Mouse (Mus musculus) B cell, adult 67 days (primary cell): ENCODE measurements around the gene Kcnb1. TPM values are rescaled to one million over a fixed set of nuclear protein-coding genes. Genes with fewer than 3 reads are reported as not detected.

ENCODE experiments used
- total RNA-seq, 2 experiments: library from RNA; stranded (reverse); gene quantifications; 4 replicates each; pipeline ENCODE4 v1.2.4; 2023

The Kcnb1 gene
- 1 to 10 TPM; 4.9 to 6.3 TPM for total RNA-seq

DNA sequence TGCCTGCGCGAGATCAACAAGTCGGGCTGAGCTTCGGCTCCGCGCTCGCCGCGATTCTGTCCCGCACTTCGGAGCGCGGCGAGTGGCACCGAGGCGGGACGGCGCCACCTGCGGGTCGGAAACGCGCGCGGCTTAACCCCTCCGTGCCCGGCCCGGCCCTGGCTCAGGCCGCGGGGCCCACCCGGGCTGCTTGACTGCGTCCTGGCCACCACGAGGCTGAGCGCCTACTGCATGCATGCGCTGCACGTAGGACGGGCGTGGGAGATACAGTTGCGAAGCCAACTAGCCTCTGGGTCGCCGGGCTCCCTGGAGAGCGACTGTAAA lies at the start of gene Kcnb1:
TSS of gene Kcnb1 (minus strand) at position 80 of the 324 bp plus-strand sequence.

DNA sequence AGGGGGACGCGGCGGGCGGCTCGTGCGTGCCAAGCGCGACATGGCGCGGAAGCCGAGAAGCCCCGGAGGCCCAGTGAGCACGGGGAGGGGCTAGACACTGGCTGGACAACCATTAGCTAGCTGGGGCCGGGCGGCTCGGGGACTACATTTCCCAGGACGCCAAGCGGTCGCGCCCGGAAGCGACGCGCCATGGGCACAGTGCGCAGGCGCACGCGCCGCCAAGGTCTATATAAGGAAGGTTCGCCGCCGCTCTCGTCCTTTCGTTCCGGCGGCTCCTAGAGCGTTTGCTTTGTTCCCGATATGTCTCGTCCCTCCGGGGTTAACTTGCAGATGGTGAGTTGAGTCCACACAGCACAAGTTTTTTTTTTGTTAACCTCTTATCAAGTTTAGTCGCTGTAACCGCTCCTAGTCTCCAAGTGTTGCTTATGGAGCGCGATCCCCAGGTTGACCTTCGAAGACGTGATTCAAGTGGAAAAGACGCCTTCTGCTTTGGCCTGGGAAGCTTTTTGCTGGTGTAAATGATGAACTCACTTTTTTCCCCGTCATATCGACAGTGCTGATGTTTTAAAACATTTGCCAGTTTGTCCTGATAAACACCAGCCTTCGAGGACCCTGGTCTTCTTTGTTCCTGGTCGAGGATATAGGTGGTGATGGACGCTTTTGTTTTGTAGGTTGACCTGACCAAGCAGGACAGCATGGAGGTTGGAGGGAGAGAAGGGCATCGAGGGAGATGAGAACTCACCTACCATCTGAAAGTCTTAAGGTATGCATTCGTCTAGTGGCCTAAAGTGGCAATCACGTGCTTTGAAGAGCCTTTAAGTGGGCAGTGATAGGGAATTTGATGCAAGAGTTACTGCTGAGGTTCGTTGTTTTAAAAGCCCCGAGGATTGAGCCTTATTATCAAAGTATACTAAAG lies 126.7 kb downstream of the Kcnb1 start, which contains the start of gene Znfx1:
TSS of gene Znfx1 (minus strand) at position 51 of the 916 bp plus-strand sequence.

Other genes starting within 250 kb of the Kcnb1 start
- 10 to 100 TPM; 67.6 to 71.0 TPM for gene Stau1, start 193.9 kb downstream of the Kcnb1 start, total RNA-seq
- 100 to 1,000 TPM; 104 to 108 TPM for gene Ddx27, start 175.0 kb downstream of the Kcnb1 start, total RNA-seq
- gene Znfx1, start 127.1 kb downstream of the Kcnb1 start, total RNA-seq = 10 to 100 TPM; 61.9 to 73.2 TPM
- not detected for gene Ptgis, start 50.4 kb upstream of the Kcnb1 start, total RNA-seq
- gene B4galt5, start 159.0 kb upstream of the Kcnb1 start, total RNA-seq = 10 to 100 TPM; 55.4 to 57.5 TPM
- 100 to 1,000 TPM in 1 of 2 experiments, 10 to 100 TPM in 1; 77.9 to 129 TPM for gene Slc9a8, start 231.6 kb upstream of the Kcnb1 start, total RNA-seq